Mouse (Mus musculus) intestine, postnatal 0 days (tissue): ENCODE measurements around the gene BC037034. TPM values are rescaled to one million over a fixed set of nuclear protein-coding genes. Genes with fewer than 3 reads are reported as not detected.

Experiments used
- ATAC-seq: fragments of 200-750 bp; cut with Nextera tagmentation; 2 replicates; pipeline ENCODE4 v1.8.0; 2017; ENCODE audit warnings: mild to moderate bottlenecking, moderate TSS enrichment, moderate library complexity
- H3K27ac ChIP-seq: fragments of 300-500 bp; sonication (generic); 2 replicates; pipeline ENCODE4 v1.5.1; 2014; ENCODE audit warnings: mild to moderate bottlenecking, low read depth, low read length, moderate library complexity
- H3K27me3 ChIP-seq: fragments of 300-500 bp; sonication (generic); replicated peaks from 2 replicates; pipeline ENCODE4 v1.6.1; 2014; ENCODE audit warnings: low read length, mixed read lengths; ENCODE audit not compliant: control insufficient read depth, insufficient read depth
- H3K36me3 ChIP-seq: fragments of 300-500 bp; sonication (generic); 2 replicates; pipeline ENCODE4 v1.6.1; 2014; ENCODE audit warnings: mild to moderate bottlenecking, moderate library complexity; ENCODE audit not compliant: control insufficient read depth, insufficient read depth
- H3K4me1 ChIP-seq: fragments of 300-500 bp; sonication (generic); replicated peaks from 2 replicates; pipeline ENCODE4 v1.6.1; 2014; ENCODE audit warnings: antibody characterized with exemption, low read length, mixed read lengths; ENCODE audit not compliant: control insufficient read depth, insufficient read depth
- H3K4me2 ChIP-seq: fragments of 300-500 bp; sonication (generic); replicated peaks from 2 replicates; pipeline ENCODE4 v1.6.1; 2014; ENCODE audit warnings: low read depth, mild to moderate bottlenecking, moderate library complexity
- H3K4me3 ChIP-seq: fragments of 300-500 bp; sonication (generic); 2 replicates; pipeline ENCODE4 v1.5.1; 2014; ENCODE audit warnings: low read depth, low read length
- H3K9ac ChIP-seq: fragments of 300-500 bp; sonication (generic); 2 replicates; pipeline ENCODE4 v1.6.1; 2014; ENCODE audit warnings: mild to moderate bottlenecking, low read depth, low read length
- H3K9me3 ChIP-seq: fragments of 300-500 bp; sonication (generic); 2 replicates; pipeline ENCODE4 v1.6.1; 2016; ENCODE audit warnings: mixed run types; ENCODE audit not compliant: control insufficient read depth
- CTCF ChIP-seq: sonication (generic); IDR thresholded peaks from 2 replicates; pipeline ENCODE4 v1.5.1; 2016; ENCODE audit warnings: low read depth, mild to moderate bottlenecking, control low read depth, antibody characterized with exemption, moderate library complexity
- WGBS: fragments of 180-500 bp; shearing (Covaris S2); extraction: QIAGEN DNeasy Blood & Tissue Kit; methylation state at CpG from one replicate; pipeline ENCODE4 v1.1.7; 2014; 5-methylcytosine and 5-hydroxymethylcytosine counted together
- polyA plus RNA-seq: library from polyadenylated mRNA; unstranded; fragments of >200 nt; fragmentation: Nextera tagmentation; extraction: Ambion mirVana; gene quantifications from 2 replicates; pipeline ENCODE4 v1.2.1, GENCODE M21; 2015

Gene BC037034
- polyA plus RNA-seq, 1 experiment from 2014 or later, result 4.8 TPM

- peak within 1 kb of the TSS; percentile 89 for H3K4me2 ChIP-seq
- H3K9ac ChIP-seq, result peak within 1 kb of the TSS; percentile 66
- H3K4me1 ChIP-seq, result 0 out of 2 replicates have a peak, but pooled peaks cover 5% of the 10 kb centered on the region
- ATAC-seq, result peak; percentile 100
- peak; percentile 43 for TF ChIP-seq CTCF
- peaks cover 16% of the 10 kb centered on the region for H3K36me3 ChIP-seq
- H3K27ac ChIP-seq, result peak within 1 kb of the TSS; percentile 54
- H3K9me3 ChIP-seq, result no peaks in the 10 kb centered on the region
- peak within 1 kb of the TSS; percentile 61 for H3K4me3 ChIP-seq
- under 1% methylated on average over 38 of the region's 38 CpGs for WGBS
- H3K27me3 ChIP-seq, result no peaks in the 10 kb centered on the region
Measured at GRCm38 (mm10) chr5:138255353-138256093, 8.3 kb downstream of the BC037034 start, which contains the start of gene Lamtor4. Gene Lamtor4, plus strand, starts transcription at chr5:138255482.

GRCm38 (mm10) chr5:138253061-138253460 is 10.8 kb downstream of the BC037034 start:
- H3K36me3 ChIP-seq, result no peaks in the 10 kb centered on the region; the same call in 1 of the 2 replicates
- 96% methylated on average over 3 of the region's 3 CpGs for WGBS
- H3K4me3 ChIP-seq, result no peak overlapping the region
- no peaks in the 10 kb centered on the region for H3K27me3 ChIP-seq
- H3K4me1 ChIP-seq, result 0 out of 2 replicates have a peak, but pooled peaks cover 5% of the 10 kb centered on the region
- no peak for TF ChIP-seq CTCF
- no peak overlapping the region for H3K4me2 ChIP-seq
- ATAC-seq, result no peak
- H3K9me3 ChIP-seq, result no peaks in the 10 kb centered on the region
- no peak overlapping the region for H3K9ac ChIP-seq
- no peak overlapping the region for H3K27ac ChIP-seq

DNA sequence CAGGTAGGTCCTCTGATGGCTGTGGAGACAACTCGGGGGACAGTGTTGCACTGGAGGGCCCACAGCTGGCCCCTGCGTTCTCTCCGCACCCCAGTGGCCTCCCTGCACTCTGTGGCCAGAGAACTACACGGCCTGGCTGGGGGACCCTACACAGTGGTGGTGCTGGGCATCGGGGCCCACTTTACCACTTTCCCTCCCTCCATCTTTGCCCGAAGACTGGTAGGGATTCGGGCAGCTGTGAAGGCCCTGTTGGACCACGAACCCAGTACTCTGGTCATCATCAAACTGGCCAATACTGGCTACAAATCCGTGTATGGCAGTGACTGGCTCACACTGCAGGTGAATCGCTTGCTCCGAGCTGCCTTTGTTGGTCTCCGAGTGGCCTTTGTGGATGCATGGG is 12.7 kb downstream of the BC037034 start:
- Histone ChIP-seq H3K4me2 (no peak overlapping the region), H3K27ac (no peak overlapping the region), H3K4me3 (no peak overlapping the region), H3K9ac (no peak overlapping the region), H3K36me3 (no peaks in the 10 kb centered on the region), H3K27me3 (no peaks in the 10 kb centered on the region), H3K4me1 (0 out of 2 replicates have a peak, but pooled peaks cover under 1% of the 10 kb centered on the region), H3K9me3 (no peaks in the 10 kb centered on the region)
- ATAC-seq, result no peak
- WGBS, result 86% methylated on average over 12 of the region's 12 CpGs
- no peak for TF ChIP-seq CTCF

DNA sequence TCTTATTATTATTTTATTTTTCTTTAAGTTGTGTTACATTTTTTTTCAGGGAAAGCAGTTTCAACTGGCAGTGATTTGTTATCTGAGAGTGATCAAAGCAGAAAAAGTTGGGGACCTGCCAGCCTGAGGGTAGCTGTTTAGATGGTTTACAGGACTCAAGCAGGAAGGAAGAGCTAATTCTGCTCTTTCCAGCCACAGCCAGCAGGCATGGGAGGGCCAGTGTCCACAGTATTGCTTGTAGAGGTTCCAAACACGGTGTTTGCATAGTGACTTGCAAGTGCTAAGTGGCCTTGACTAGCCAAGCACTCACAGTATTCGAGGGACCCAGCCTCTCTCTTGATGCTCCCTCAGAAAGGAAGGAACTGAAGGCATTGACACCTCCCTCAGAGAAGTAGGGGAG is 22.3 kb downstream of the BC037034 start:
- no peak for TF ChIP-seq CTCF
- H3K27ac ChIP-seq, result no peak overlapping the region

DNA sequence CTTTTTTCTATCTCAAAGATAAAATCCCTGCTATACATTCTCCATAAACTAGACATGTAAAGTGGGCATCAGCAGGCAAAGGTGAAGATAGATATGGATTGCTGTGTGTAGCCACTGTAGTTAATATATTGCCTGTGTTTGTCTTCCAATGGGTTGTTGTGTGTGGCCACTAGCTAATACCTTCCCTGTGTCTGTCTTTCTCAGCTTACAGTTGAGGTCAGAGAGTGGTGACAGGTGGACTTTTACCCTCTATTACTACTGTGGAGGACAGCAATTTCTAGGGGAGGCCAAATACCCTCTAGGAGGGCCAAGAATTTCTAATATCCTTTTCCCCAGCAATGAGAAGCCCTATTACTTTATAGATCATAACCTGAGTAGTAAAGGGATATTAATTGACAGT is 29.6 kb downstream of the BC037034 start:
- no peaks in the 10 kb centered on the region for H3K4me1 ChIP-seq
- no peak overlapping the region for H3K27ac ChIP-seq
- TF ChIP-seq CTCF, result no peak
- no peaks in the 10 kb centered on the region for H3K36me3 ChIP-seq
- H3K4me2 ChIP-seq, result no peak overlapping the region
- H3K9me3 ChIP-seq, result no peaks in the 10 kb centered on the region
- ATAC-seq, result no peak
- H3K27me3 ChIP-seq, result no peaks in the 10 kb centered on the region
- no peak overlapping the region for H3K4me3 ChIP-seq
- H3K9ac ChIP-seq, result no peak overlapping the region

More for the DNA sequence above, 22.3 kb downstream of the BC037034 start:
- Histone ChIP-seq H3K9ac (no peak overlapping the region), H3K36me3 (no peaks in the 10 kb centered on the region), H3K4me3 (no peak overlapping the region), H3K9me3 (no peaks in the 10 kb centered on the region), H3K27me3 (no peaks in the 10 kb centered on the region), H3K4me1 (no peaks in the 10 kb centered on the region), H3K4me2 (no peak overlapping the region)
- WGBS, result 15% methylated on average over 2 of the region's 2 CpGs
- no peak for ATAC-seq

DNA sequence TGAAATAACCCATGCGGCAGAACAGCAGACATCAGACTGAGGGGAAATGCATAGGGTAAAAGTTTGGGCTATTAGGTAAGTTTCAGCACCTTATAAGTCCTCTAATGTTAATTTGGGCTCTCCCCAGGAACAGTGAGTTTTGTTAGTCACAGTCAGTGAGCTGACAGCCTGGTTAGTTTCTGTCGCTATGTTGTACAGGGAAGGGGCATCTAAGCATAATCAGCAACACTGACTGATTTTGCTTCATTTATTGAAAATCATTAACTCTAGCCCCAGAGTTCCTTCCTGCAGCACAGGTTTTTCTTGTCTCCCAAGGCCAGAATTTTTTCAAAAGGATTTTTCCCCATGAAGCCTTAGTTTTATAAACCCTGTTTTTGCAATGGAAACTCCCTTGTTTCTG is 30.1 kb downstream of the BC037034 start:
- Histone ChIP-seq H3K4me2 (no peak overlapping the region), H3K36me3 (no peaks in the 10 kb centered on the region), H3K4me3 (no peak overlapping the region), H3K9ac (no peak overlapping the region), H3K4me1 (no peaks in the 10 kb centered on the region), H3K27ac (no peak overlapping the region), H3K9me3 (no peaks in the 10 kb centered on the region), H3K27me3 (no peaks in the 10 kb centered on the region)
- no peak for ATAC-seq
- no peak for TF ChIP-seq CTCF
- WGBS, result 64% methylated on average over 2 of the region's 2 CpGs
